Mouse (Mus musculus) left cerebral cortex, postnatal 14 days (tissue): ENCODE results near the gene Slc13a3. TPM values are rescaled to one million over a fixed set of nuclear protein-coding genes. Genes with fewer than 3 reads are reported as not detected.
"Not testable (repeated sequence)": the region's sequence is repeated elsewhere in the genome, so short reads cannot be mapped to it uniquely, and the experiment has no call there.

Experiments
- DNase-seq, 2 experiments: peaks; one replicate each; pipeline ENCODE4 v3.0.0; 2021 to 2022; ENCODE audit warnings: low spot score in 2 of 2, mixed read lengths in 1 of 2
- intact Hi-C: fragments of 180-260 bp; cut with DNase I; formaldehyde crosslinking; loops from one replicate; pipeline ENCODE4 v1.15.1; 2025
- long read RNA-seq, 2 experiments: library from polyadenylated mRNA; stranded (forward); transcript quantifications; one replicate each; pipeline ENCODE4 v2.0.0; 2021
- total RNA-seq, 2 experiments: library from RNA; stranded (reverse); gene quantifications; 2 replicates each; pipeline ENCODE4 v1.2.3; 2021

Slc13a3 gene
- 10 to 100 TPM; 18.6 to 19.9 TPM for total RNA-seq
- long read RNA-seq, experiment 1, partial matches to known transcripts: 5 of 23 reads
- long read RNA-seq, experiment 1, other reads (novel, unspliced or antisense): 16 of 23 reads
- long read RNA-seq, experiment 2, transcript Slc13a3-201 (13 exons, 3,524 nt): major isoform, 8 of 28 reads
- long read RNA-seq, experiment 2, partial matches to known transcripts: 5 of 28 reads
- long read RNA-seq, experiment 2, other reads (novel, unspliced or antisense): 15 of 28 reads

- no peak for DNase-seq
- intact Hi-C loops: no loop called here
Observed at GRCm38 (mm10) chr2:165473003-165473402, at the start of gene Slc13a3. Slc13a3 (minus strand) TSS chr2:165473230.

GRCm38 (mm10) chr2:165515178-165515728 is 42.2 kb upstream of the Slc13a3 start:
- intact Hi-C loops: no loop called here
- no peak for DNase-seq

DNA sequence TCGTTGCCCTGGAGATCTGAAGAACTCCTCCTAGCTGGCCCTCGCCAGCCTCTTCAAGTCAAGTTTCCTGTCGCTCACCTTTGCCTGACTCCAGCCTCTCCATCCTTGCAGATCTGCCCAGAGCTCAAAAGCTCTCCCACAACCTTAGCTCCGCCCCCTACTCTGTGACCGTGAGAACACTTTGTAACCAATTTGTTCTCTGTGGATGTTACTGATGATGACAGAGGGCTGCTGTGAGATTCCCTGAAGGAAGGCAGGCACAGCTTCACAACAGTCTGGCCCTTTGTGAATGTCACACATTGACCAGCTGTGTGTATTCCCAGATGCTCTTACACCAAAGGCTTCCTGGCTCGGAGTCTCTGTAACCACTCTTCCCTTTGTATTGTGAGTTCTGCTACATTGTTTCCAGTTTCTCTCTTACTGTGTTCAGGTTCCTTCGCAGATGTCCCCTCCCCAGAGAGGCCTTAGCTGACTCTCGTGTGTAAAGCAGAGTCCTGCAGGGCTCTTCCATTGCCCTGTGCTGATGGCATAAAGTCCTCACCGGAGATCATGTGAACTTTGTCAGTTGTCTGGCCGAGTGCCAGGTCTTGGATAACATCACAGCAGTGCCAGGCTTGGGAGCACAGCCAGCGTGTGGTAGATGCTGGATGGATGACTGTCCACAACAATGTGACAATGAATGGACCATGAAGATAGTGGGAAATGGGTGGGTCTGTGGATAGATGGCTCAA is 40.0 kb upstream of the Slc13a3 start:
- intact Hi-C loops: no loop called here
- peak in 1 of 2 experiments; percentile 62 for DNase-seq

DNA sequence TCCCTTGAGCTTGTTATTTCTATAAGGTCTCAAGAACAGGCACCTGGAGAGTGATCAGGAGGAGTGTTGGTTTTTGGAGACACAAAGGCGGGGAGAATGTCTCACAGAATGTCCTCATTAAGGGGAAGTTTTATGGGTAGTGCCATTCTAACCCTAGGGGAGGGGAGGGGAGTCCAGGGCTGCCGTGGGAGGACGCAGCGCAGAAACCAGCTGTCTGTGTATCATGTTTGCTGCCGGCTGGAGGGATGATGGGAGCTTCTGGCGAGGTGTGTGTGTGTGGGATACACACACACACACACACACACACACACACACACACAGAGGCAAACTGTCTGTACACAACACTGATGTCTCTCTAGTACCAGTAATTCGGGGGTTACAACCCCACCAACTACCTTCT is 39.4 kb upstream of the Slc13a3 start:
- peak in 1 of 2 experiments; percentile 67 for DNase-seq
- intact Hi-C loops: no loop called here

DNA sequence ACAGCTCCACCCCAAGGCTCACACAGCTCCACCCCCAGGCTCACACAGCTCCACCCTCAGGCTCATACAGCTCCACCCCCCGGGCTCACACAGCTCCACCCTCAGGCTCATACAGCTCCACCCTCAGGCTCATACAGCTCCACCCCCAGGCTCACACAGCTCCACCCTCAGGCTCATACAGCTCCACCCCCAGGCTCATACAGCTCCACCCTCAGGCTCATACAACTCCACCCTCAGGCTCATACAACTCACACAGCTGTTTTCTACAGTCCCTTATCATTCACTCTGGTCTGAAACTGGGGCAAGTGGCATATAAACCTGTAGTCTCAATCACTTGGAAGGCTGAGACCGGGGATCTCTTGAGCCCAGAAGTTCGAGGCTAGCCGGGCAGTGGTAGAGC is 38.5 kb upstream of the Slc13a3 start:
- DNase-seq, intact Hi-C loops: not testable (repeated sequence)

GRCm38 (mm10) chr2:165510914-165511458 is 38.0 kb upstream of the Slc13a3 start:
- intact Hi-C loops, DNase-seq: not testable (repeated sequence)

GRCm38 (mm10) chr2:165510466-165510865 is 37.4 kb upstream of the Slc13a3 start:
- peak; percentile 54 to 80 for DNase-seq
- intact Hi-C loops: no loop called here

DNA sequence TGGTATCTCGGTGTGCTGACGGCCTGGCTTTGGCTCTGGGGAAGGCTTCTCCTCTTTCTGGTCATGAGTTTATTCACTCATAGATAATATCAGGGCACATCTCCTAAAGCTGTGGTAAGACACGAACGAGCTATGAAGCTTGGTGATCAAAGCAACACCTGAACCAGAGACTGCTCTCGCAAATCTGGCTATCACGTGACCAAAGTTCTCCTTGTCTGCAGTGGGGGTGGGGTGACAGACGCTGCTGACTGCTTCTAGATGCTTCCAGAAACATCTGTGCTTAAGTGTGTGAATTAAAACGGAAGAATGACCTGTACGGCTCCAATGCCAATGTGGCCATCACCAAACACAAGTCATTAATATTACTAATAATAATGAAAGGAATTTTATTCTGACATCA is 36.7 kb upstream of the Slc13a3 start:
- intact Hi-C loops: no loop called here
- peak; percentile 19 to 44 for DNase-seq

DNA sequence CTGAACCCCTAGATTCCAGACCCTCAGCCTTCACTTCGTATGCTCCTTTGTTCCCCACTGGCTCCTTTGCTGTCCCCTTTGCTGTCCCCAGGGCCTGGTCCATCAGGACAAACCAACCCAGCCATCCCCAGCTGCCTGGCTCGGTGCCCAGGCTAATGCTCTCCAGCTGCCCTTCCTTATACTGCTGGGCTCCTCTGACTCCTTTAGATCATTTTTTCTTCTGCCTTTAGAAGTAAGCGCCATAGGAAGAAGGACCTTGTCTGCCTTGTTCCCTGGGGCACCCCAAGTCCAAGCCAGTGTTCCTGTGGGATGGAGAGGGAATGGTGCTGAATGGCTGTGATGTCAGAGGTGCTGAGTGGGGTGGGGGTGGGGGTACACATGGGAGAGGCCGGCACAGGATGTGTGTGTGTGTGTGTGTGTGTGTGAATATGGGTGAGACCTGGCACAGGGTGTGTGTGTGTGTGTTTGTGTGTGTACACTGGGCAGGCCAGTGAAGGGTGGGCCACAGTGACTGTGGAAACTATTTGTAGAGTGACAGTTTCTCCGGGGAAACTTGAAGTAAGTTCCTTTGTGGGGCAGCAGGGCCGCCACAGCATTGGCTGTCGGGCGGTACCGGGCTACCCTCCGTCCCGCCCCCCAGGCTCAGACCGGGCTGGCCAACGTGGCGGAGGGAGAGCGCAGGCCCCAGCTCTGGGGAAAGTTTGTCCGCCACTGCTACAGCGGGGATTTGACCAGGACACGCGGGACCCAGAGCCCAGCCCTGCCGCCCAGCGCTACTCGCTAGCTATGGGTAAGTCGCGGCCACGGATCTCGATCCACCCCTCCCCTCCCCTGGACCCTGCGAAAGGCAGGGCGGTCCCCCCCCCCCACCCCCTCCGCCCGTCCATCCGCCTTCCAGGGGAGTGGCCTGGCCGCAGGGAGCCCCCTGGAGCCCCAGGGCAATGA is 30.5 kb upstream of the Slc13a3 start, which contains the start of gene Slc2a10:
Gene Slc2a10, plus strand, starts transcription at position 529 of the 945 bp plus-strand sequence.
- intact Hi-C loops: no loop called here

GRCm38 (mm10) chr2:165498816-165499215 is 25.8 kb upstream of the Slc13a3 start:
- intact Hi-C loops: no loop called here
- DNase-seq: no peak

More for the DNA sequence above, 30.5 kb upstream of the Slc13a3 start, which contains the start of gene Slc2a10:
- DNase-seq: no peak

DNA sequence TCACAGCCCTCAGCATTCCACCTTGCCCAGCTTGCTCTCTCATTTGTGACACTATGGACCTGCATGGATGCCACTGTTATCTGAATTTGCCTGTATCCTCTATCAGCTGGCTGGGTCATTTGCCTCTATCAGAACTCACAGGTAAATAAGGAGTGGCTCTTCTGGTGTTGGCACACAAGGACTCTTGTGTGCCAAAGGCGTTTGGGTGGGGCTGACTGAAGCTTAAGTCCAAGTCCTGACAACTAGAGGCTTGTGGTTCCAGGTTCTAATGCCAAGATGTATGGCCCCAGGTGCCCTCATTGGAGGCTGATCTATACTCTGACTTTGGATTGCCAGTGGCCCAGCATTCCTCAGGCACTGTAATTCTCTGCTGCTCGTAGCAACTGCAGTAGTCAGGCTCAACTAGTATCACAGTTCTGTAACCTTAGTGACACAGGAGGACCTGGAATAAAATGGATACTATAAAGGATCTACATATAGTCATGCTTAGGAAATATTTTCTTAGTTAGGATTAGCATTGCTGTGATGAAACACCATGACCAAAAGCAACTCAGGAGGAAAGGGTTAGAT is 24.8 kb upstream of the Slc13a3 start:
- DNase-seq: no peak
- intact Hi-C loops: no loop called here

DNA sequence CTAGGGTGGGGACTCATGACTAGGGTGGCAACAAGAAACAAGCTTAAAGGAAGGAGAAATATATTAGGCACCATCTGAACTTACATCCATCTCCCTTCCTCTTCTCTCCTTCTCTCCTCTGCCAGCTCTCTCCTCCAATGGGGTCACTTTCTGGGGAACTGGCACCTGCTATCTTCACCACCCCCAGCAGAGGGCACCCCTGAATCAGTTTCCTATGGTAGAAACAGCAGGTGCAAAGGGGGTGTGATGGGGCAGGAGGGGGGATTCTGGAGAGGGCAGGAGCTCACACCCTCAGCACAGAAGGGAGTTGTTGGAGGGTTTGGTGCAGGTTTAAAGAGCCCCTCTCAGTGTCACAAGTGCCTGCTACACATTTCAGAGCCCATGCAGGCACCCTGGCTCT is 23.2 kb upstream of the Slc13a3 start:
- intact Hi-C loops: no loop called here
- peak; percentile 65 to 75 for DNase-seq

DNA sequence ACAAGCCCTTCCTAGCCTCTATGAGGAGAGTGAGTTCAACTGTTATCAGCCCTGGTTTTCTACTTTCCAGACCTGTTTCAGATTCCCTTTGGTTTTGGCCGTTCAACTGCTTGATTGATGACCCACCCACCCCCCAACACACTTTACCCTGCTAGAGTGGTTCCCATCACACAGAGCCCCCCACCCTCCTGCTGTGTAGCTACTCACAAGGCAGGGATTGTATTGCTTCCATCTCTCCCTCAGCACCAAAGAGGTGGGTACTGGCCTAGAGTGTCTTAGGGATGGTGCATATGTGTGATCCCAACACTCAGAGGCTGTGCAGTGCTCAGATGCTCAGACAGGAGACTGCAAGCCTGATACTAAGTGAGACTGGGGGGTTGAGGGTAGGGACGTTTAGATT is 21.5 kb upstream of the Slc13a3 start:
- no peak for DNase-seq
- intact Hi-C loops: no loop called here

- intact Hi-C loops: no loop called here
- peak; percentile 59 to 80 for DNase-seq
Observed at GRCm38 (mm10) chr2:165493587-165494210, 20.7 kb upstream of the Slc13a3 start.

GRCm38 (mm10) chr2:165492648-165493553 is 19.9 kb upstream of the Slc13a3 start, which contains the start of gene Trp53rka:
Trp53rka (minus strand) TSS chr2:165493324.
- intact Hi-C loops: no loop called here
- DNase-seq: peak; percentile 72 to 85

DNA sequence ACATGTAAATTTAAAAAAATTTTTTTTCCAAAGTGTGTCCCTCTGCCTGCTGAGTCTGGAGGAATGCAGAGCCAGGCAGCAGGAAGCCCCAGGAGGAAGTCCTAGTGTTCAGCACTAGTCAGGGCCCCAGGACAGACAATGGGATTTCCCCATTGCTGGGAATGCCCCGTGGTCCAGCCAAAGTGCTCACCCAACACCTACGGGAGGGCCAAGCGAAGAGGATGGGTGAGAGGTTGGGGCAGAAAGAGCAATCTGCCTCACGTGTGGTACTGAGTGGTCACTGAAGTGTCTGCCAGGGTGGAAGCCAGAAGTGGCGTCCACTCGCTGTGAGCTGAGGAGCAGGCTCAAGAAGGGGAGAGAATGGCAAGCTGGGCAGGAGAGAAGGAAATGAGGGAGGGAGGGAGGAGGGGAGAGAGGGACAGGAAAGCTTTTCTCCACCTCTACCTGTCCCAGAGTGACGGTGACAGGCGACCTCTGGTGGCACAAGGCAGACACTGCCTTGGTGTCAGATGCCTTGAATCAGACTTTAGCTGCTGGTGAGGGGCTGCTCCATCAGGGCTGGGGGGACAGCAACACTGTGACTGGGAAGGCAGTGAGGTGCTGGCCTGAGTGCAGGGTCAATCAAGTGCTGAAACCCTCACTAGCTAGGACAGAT is 14.0 kb upstream of the Slc13a3 start:
- peak; percentile 69 to 76 for DNase-seq
- intact Hi-C loops: loop anchor here (2.0 to 10.0 kb wide), 2 partner anchors 94 to 412 kb away; no protein-coding TSS in a partner anchor

- DNase-seq: no peak
- intact Hi-C loops: loop anchor here (2.0 to 10.0 kb wide), 2 partner anchors 94 to 412 kb away; no protein-coding TSS in a partner anchor
Observed at GRCm38 (mm10) chr2:165486401-165486800, 13.4 kb upstream of the Slc13a3 start.
